16 mouse cellular contexts compared by ENCODE assay signal in the genomic region with DNA sequence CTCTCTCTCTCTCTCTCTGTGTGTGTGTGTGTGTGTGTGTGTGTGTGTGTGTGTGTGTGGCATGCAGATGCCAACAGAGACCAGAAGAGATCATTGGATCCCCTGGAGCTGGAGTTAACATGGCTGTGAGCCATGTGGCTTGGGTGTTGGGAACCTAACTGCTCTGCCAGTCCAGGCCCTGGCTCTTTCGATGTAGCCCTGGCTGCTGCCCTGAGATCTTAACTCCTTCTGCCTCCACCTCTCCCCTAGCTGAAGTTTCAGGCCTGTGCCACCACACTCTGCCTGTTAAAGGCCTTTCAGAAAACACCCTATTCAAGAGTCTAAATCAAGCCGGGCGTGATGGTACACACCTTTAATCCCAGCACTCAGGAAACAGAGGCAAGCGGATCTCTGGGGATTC. TPM values are rescaled to one million over a fixed set of nuclear protein-coding genes. Genes with fewer than 3 reads are reported as not detected.
DNase-seq lines count a peak whose midpoint lies in the region; ATAC-seq lines count a peak whose summit lies in the region.
"Had no signal": no experiment of that assay in that cellular context is flagged by ENCODE, and none has a peak within 500 bp of the region (broad histone marks: within the 10 kb centered on the region; RNA-seq: fewer than 3 reads in every experiment).

No protein-coding gene starts in this region.

- ATAC-seq in kidney, embryonic 14.5 days (ENCODE audit: low FRiP score, low TSS enrichment): 0 out of 2 replicates have a peak, but pooled peaks have one; percentile 7
- ATAC-seq in erythroblast, adult 5-6 weeks (replicated peaks; ENCODE audit: low FRiP score, poor library complexity, severe bottlenecking): no peak
- ATAC-seq: hindbrain, embryonic 16.5 days had no signal

- peak overlapping the region; percentile 79; the same call in 1 of the 2 replicates for H3K27ac ChIP-seq in kidney, embryonic 14.5 days (ENCODE audit: low read depth, low read length)
- H3K27ac ChIP-seq: lung, embryonic 15.5 days had no signal

- no peak overlapping the region for H3K9ac ChIP-seq in kidney, embryonic 14.5 days (ENCODE audit: low read depth, low read length)
- H3K9ac ChIP-seq: lung, embryonic 15.5 days had no signal

- peak; percentile 48 to 51 for DNase-seq in adrenal gland, postnatal 36 days
- DNase-seq in adrenal gland, postnatal 25 days: no peak
- no peak for DNase-seq in kidney, postnatal 4 days
- DNase-seq in adipocyte (ENCODE audit: low spot score) (peak; percentile 85), MN1 (ENCODE audit: low spot score) (no peak)
- peak; percentile 67 for DNase-seq in gastrocnemius, postnatal 25 days
- DNase-seq: cerebellum, adult 8-10 months; liver; spleen, adult 18-20 months had no signal

- H3K4me1 ChIP-seq in kidney, embryonic 14.5 days (ENCODE audit: control insufficient read depth, insufficient read depth, low read length): peaks cover 15% of the 10 kb centered on the region; the same call in 1 of the 2 replicates

- H3K4me2 ChIP-seq in kidney, embryonic 14.5 days (replicated peaks; ENCODE audit: low read depth, low read length): no peak overlapping the region
- H3K4me2 ChIP-seq: lung, embryonic 15.5 days had no signal

- no peak overlapping the region for H3K4me3 ChIP-seq in kidney, embryonic 14.5 days (ENCODE audit: low read length)
- H3K4me3 ChIP-seq: erythroblast, embryonic 14.5 days; lung, embryonic 15.5 days had no signal

- H3K9me3 ChIP-seq in kidney, embryonic 14.5 days (ENCODE audit: control insufficient read depth, low read length): no peaks in the 10 kb centered on the region
- H3K9me3 ChIP-seq: lung, embryonic 15.5 days had no signal

- 40% methylated on average over 4 of the region's 4 CpGs for WGBS in kidney, embryonic 14.5 days

- no peaks in the 10 kb centered on the region for H3K36me3 ChIP-seq in kidney, embryonic 14.5 days (ENCODE audit: control insufficient read depth, insufficient read depth, low read length)
- H3K36me3 ChIP-seq: lung, embryonic 15.5 days had no signal

- H3K27me3 ChIP-seq in kidney, embryonic 14.5 days (ENCODE audit: control insufficient read depth, insufficient read depth, low read length): no peaks in the 10 kb centered on the region
- H3K27me3 ChIP-seq: lung, embryonic 15.5 days had no signal

RNA-seq across cellular contexts. Expression of gene Fam214a, which starts 41.3 kb away (rescaled TPM):
- 10 to 100 TPM; 75.3 to 86.8 TPM for total RNA-seq in adrenal gland, postnatal 36 days (2021)
- total RNA-seq in adrenal gland, postnatal 25 days (2021): 110 and 125 TPM in 2 replicates
- polyA plus RNA-seq in kidney, embryonic 14.5 days (2014; fragmentation: Nextera tagmentation; extraction: Ambion mirVana): 6.0 and 10.4 TPM in 2 replicates
- total RNA-seq in gastrocnemius, postnatal 25 days (2021): 10 to 100 TPM; 17.1 to 25.6 TPM
- total RNA-seq in erythroblast, adult 5-6 weeks (2015; ENCODE audit: low replicate concordance): 1.0 and 3.8 TPM in 2 replicates
- 1.3 and 2.8 TPM in 2 replicates for total RNA-seq in erythroblast, adult 5-6 weeks (2017; ENCODE audit: low replicate concordance)
- polyA plus RNA-seq: erythroblast, embryonic 14.5 days had no signal

RNA-seq across cellular contexts. Expression of gene Onecut1, which starts 49.7 kb away (rescaled TPM):
- under 1 TPM in 1 of 2 experiments, not detected in 1; 0.26 TPM for total RNA-seq in adrenal gland, postnatal 36 days (2021)
- total RNA-seq in adrenal gland, postnatal 25 days (2021): not detected in 2 replicates
- 0.04 and 0.15 TPM in 2 replicates for polyA plus RNA-seq in kidney, embryonic 14.5 days (2014; fragmentation: Nextera tagmentation; extraction: Ambion mirVana)
- not detected for total RNA-seq in gastrocnemius, postnatal 25 days (2021)
- total RNA-seq in erythroblast, adult 5-6 weeks (2015; ENCODE audit: low replicate concordance): not detected in 2 replicates
- not detected in 2 replicates for total RNA-seq in erythroblast, adult 5-6 weeks (2017; ENCODE audit: low replicate concordance)
- total RNA-seq: heart, postnatal 10 days; megakaryocyte, adult 5-6 weeks had no signal
- polyA plus RNA-seq: erythroblast, embryonic 14.5 days; lung, embryonic 15.5 days had no signal

Comparison
In these comparisons a context has a peak if more than half of its experiments do, and no peak if none do; other contexts are left out.
1. DNase-seq: peak in adrenal gland, postnatal 36 days (2 of 2), adipocyte (single experiment) and gastrocnemius, postnatal 25 days (single experiment); none in adrenal gland, postnatal 25 days (single experiment), kidney, postnatal 4 days (0 of 2) and MN1 (single experiment).